Mouse (Mus musculus): ENCODE results near the gene Eif2ak4.
A peak's percentile ranks its signal among the peaks of the same experiment; 100 is the strongest.

The Eif2ak4 gene

DNA sequence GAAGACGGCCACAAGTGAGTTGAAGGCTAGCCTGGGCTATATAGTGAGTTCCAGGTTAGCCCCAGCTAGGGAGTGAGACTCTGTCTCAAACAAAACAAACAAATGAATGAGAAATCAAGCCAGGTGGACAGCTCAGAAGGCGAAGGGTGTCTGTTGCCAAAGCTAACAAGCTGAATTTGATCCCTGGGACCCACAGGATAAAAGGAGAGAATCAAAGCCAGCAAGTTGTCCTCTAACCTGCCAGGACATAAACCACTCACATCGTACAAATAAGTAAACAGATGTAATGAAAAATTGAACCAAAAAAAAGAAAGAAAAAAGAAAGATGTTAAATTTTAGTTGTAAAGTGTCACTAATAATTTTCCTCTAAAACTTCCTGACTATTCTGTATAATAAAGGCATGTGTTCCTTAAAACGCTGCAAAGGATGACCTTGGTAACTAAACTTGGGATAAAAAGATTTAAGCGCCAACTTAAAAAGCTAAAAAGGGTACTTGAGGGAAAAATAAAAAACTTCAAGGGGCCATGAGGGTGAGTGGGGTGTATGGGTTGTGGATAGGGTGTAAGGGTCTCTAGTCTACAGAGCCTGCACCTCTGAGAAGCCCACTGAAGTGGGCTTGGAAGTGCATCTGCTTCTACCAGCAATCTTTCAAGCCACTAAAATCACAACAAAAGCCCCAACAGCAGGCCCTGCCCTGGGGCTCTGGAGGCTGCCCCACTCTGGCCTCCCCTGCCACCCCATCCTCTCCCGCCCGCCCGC, 121.4 kb downstream of the Eif2ak4 start:
- no peak for DNase-seq (ENCODE audit: low read depth)

DNA sequence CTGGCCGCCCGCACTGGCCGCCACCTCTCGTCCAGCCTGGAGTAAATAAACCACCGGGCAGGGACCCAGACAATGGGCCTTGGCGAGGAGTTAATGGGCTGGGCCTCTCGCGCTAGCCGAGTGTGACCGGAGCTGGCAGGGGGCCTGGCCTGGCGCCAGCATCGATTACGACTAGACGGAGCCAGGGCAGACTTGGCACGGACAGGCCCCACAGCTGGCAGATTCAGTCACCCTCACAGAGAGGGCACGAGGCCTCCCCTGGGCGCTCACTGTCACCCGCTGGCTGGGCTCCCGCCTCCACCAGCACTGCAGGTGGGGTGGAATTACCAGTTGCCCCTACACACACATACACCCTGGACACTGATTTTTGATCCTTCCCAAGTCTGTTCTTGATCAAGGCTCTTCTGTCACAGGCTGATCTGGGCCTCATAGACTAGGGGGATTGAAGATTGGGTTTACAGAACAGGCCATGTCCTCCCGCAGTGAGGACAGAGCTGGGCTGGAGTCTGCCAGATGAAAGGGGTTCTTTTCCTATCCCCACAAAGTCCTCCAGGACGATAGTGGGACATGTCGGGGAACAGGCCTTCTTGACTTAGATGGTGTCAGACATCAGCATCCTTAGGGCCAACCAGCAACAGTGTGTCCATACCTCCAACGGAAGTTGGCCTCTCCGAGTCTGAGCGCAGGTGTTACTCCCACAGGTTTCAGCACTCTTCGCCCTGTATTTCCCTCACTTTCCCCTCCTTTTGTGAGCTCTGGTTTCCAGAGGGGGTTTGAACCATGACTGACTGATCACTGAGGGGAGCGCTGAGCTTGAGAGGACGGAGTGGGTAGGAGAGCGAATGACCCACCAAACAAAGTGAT, 122.3 kb downstream of the Eif2ak4 start:
- peak; percentile 90 for DNase-seq (ENCODE audit: low read depth)

DNA sequence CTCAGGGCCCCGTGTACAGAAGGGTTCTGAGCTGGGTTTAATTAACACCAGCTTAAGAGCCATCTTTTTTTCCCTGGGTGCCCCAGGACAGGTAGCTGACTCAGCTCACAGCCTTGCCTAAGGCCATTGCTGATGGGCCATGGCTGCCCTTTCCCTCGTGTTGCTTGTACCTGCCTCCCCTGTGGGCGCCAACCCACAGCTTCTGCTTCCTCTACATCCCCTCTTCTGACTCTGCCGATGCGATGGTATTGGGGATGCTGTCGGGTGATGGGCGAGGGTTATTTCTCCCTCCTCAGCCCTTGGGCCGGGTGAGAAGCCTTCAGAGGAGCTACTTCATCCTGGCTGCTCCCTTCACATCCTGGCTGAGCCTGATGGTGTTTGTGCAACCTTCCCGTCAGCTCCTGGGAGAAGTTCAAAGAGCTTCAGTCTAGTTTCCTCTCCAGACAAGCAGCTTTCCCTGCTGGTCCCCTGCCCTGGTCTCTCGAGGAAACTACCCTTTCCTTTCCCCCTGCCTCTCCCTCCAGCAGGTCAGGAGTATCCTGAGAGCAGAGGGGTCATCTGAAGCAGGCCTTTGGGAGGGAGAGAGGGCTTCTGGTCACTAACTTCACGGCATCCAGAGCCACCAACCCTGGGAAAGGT, 123.5 kb downstream of the Eif2ak4 start:
- no peak for DNase-seq (ENCODE audit: low read depth)

DNA sequence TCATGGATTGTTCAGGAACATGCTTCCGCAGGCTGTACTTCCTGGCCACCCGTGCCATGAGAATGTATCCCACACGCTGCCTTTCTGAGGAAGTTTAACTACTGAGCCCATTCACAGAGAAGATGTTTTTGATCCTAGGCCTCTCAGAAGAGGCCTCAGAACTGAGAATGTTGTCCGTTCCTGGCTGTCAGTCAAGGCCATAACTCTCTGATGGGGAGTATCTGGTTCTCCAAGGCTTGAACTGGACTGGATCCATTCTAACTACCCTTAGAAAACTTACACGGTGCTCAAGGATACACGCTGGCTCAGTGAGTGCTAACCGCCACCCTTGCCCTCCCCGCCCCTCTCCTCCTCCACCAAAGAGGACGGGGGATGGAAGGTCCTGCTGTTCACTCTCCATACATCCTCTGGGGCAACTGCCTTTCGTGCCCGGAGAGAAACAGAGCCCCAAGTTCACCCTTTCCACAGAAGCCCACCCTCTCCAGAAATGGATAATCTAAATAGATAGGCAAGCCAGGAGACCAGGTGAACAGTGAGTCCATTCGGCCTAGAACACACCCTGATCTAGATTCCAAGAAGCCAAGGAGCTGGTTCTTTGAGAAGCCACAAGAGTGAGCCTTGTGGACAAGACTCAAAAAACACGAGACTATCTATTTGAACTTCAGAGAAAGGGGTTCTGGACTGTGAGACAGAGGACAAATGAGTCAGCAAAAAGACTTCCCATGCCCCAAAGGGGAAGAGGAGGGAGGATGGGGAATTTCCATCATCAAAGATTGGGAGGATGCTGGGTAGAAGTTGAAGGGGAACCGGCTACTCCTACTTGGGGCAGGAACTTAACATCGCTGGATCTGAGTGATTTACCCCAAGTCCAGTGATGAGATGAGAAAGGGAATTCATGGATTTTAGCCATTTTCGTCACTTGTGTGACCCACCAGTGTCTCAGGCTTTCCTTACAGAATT, 124.3 kb downstream of the Eif2ak4 start:
- DNase-seq (ENCODE audit: low read depth) = no peak

DNA sequence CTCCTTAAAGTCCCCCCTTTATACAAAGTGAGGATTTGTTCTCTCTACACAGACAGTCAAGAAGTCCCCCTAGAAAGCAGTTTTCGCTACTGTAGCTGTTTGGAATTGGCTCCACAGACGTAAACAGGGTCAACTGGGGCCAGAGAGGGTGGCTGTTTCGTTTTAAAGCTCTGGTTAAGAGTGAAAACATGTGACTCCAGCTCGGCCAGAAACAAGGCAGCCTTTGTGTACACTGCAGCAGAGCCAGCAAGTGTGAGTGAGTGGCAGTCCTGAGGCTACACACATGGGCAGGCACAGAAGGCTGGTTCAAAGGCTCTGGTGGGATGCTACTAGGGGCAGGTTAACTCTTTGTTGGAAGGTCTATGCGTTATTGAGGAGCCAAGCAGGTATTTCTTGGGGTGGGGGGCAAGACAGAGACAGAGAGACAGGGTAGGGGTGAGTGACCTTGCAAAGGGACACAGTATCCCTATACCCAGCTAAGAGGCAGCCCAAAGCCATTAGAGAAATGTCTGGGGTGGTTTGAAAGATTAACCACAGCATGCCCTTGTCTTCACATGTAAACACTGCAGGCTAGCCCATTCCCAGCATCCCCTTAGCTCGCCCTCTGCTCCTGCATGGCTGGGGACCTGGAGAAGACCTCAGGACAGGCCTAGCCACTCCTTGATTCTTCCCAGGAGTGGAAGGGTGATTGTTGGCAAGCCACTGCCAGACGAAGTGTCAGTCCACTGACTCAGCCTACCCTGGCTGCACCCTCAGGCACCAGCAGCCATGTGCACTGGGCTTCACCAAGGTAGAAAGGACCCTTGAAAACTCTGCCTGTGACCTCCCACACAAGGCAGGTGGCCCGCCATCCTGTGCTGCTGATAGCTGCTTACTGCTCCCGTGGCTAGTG, 131.9 kb downstream of the Eif2ak4 start:
- no peak for DNase-seq (ENCODE audit: low read depth)

DNA sequence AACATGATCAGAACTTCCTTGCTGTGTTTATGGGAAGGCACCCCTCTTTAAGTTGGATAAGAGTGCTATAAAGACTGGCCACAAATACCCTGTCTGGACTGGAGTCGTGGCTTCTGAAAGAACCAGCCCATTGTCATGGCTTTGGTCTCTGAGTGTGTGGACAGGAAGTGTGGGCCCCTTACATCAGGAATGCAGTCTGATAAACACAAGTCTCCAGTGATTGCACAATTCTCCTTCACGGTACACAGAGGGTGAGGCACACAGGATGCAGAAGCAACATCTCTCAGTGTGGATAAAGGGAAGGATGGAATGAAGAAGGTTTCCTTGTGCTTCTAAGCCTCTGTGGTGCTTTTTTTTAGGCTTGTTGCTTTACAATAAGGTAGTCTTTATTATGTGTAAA, 133.8 kb downstream of the Eif2ak4 start:
- DNase-seq (ENCODE audit: low read depth) = no peak

DNA sequence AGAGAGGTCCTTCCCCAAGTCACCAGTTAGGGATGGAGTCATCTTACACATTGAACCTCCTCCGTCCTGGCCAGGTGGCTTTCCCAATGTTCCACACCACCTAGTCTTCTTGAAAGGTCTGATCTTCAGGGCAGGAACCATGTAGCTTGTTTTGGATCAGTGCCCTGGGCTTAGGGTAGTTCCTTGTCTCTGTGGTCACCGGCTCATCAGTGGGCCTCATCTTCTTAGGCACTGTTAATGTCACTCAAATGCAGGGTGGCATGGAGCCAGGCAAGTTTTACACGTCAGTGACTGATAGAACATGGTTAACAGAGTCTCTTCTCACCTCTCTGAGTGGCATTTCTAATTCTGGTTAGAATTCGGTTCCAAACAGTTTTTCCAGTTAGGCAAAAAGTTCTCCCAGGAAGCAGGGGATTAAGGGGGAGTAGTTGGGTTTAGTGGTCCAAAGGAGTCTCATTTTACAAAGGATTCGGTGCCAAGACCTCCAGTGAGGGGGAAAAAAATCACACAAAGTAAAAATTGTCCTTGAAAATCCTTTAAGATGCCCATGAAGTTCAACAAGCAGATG, 134.8 kb downstream of the Eif2ak4 start:
- no peak for DNase-seq (ENCODE audit: low read depth)

DNA sequence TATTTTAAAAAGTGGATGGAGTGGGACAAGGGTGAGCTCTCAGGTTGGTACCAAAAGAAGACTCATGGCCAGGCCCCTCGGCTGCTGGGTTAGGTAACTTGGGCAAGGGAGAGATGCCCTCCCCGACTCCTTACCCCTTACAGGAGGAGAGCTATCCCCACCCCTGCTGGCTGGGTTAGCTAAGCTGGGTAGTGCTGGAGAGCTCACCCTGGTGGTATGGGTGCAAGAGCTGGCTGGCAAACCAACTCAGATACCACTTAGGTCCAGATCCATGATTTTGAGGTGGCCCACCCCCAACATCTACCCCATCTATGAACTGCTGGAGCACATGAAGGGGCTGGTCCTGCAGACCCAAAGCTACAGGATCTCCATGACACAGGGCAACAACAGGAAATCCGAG, 136.4 kb downstream of the Eif2ak4 start:
- DNase-seq (ENCODE audit: low read depth) = no peak

All from fibroblast of lung, adult 2 months (primary cell).